Mouse (Mus musculus): ENCODE measurements around the gene Cryba1.

The Cryba1 gene

DNA sequence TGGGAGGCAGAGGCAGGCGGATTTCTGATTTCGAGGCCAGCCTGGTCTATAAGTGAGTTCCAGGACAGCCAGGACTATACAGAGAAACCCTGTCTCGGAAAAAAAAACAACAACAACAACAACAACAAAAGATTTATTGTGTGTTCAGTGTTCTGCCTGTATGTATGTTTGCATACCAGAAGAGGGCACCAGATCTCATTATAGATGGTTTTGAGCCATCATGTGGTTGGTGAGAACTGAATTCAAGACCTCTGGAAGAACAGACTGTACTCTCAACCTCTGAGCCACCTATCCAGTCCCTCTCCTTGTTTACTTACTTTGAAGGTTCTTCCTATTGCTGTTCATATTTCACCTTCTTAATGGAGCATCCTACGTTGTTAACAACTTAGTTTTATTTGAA is 3.7 kb downstream of the Cryba1 start:
- in situ Hi-C loops (cut with MboI, MseI), result no loop called here

DNA sequence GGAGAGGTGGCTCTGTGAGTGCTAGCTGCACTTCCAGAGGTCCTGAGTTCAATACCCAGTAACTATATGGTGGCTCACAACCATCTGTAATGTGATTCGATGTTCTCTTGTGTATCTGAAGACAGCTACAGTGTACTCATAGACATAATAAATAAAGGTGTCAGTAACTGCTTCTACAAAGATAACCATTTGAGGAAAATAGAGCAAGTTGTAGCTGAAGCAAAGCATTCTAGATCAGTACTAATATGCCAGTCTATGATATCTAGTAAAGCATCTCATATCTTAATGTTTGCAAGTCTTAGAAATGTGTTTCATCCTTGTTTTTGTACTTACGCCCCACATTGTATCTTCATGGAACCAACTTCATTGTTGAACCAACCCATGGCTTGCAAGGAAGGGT is 6.0 kb downstream of the Cryba1 start:
- in situ Hi-C loops (cut with MboI, MseI), result no loop called here

DNA sequence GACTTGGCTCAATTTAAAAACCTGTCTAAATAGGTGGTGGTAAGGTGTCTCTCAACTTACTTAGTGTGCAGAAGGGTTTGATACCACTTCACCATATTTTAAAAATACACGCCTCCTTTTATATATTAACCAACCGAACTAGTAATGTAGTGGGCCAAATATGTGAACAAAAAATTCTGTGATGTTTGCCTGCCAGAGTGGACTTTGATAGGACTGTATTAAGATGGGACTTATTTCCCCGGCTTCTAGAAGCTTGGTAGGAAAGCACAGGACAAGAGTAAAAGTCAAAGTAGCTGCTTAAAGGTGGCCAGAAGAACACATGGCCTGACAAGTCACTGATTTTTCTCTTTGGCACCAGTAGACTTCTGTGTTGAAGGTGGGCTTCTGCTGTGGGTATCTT is 11.3 kb downstream of the Cryba1 start:
- in situ Hi-C loops (cut with MboI, MseI), result no loop called here

DNA sequence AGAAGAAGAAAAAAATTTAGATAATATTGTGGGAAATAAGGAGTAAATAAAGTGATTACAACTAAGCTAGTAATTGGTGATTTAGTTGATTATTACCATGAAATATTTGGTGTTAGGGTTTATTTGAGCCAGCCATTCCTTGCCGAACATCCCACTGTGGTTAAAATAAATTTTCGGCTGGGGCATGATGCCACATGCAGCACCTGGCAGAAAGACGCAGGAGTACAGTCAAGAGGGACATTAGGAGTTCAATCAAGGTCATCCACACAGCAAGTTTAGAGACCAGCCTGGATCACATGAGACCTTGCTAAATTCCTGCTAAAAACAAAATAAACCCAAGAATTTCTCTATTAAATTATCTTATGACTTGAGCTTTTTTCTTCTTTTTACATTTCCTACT is 16.0 kb downstream of the Cryba1 start:
- in situ Hi-C loops (cut with MboI, MseI), result no loop called here

DNA sequence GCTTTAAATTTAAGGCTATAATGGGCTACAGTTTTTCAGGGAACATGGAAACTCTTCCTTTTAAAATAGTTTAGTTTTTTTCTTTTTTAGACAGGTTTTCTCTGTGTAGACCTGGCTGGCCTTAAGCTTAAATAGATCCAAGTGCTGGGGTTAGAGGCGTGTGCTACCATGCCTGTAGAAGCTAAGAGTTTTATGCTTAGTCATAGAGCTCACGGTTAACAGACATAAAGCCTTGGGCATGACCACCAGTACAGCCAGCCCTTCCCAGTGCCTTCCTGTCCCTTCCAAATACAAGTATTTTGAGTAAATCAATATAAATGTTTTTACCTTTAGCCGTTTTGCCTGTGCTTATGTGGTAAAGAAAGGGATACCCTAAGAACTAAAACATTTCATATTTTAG is 19.2 kb downstream of the Cryba1 start:
- in situ Hi-C loops (cut with MboI, MseI), result no loop called here

DNA sequence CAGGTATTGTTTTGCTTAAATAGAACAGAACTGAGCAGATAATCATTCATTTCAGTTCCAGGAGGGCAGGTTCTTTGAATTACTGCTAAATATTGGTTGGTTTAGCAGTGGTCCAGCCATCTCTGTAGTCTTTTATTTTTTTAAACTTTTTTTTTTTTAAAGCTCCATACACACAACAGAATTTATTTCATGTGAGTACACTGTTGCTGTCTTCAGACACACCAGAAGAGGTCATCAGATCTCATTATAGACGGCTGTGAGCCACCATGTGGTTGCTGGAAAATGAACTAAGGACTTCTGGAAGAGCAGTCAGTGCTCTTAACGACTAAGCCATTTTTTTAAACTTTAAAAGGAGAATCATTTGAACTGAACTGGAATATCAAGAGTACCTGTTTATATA is 27.9 kb downstream of the Cryba1 start:
- in situ Hi-C loops (cut with MboI, MseI), result no loop called here

DNA sequence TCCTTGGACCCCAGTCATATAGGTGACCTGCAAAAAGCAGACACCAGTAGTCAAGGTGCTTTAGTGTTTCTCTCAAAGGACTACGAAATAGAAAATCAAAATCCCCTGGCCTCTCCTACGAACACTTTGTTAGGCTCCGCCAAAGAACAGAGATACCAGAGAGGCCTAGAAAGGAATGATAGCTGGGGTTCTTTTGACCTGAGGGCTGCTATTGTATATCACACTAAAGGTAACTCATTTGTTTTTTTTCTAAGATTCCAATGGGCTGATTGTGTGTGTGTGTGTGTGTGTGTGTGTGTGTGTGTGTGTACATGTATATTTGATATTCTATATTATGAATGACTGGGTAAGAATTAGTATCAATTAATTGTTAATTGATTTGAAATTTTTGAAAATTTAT is 32.1 kb downstream of the Cryba1 start:
- in situ Hi-C loops (cut with MboI, MseI), result no loop called here

DNA sequence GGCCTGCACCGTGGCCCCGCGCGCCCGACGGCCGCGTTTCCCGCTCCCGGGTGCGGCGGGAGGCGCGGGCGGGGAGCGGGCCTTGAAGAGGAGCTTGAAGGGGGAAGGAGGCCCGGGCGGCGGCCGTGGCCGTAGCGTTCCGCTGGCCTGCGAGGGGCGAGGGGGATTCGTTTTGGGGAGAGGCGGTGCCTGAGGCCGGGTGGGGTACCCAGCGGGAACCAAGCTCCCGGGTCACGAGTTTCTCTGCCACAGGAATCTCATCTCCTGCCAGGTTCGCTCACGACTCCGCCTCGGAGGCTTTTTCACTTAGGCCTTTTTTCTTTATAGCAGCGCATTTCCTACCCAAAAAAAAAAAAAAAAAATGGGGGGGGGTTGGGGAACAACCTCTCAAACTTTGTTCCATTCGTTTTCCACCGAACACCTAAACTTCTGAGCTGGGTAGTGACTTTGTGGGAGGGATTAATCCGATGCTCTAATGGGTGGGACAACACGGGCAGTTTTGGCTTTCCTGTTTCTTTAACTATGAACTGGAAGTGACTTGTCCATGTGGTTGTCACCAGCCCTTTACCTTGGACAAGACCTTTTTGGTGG is 37.4 kb downstream of the Cryba1 start:
- in situ Hi-C loops (cut with MboI, MseI), result no loop called here

DNA sequence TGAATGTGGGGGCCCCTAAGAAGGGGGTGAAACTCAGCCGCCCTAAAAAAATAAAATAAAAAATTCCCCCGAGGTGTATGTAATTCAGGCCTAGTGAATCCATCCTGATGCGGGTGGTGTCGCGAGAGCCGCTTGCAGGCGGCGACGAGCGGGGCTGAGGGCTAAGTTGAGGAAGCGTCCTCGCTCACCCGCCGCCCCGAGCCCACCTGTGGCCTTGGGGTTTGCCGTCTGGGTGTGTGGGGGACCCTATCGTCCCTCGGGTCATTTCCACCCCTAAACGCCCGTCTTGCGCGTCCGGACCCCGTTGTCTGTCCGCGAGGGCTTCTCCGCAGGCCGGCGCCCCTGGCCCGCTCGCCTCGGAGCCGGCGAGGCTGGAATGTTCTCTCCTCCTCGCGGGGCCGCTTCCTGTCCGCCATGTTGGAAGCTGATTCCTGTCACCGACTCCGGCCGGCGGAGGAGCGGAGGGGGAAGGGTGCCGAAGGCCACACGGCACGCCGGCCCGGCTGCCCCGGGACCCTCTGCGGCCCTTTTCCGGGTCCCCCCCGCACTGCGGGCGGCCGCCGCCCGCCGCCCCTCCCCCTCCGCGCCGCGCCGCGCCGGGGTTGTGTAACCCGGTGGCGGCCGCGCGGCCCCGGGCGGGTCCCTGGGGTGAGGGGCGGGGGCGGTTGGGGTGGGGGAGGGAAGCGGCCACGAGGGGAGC is 38.1 kb downstream of the Cryba1 start:
- in situ Hi-C loops (cut with MboI, MseI), result no loop called here

DNA sequence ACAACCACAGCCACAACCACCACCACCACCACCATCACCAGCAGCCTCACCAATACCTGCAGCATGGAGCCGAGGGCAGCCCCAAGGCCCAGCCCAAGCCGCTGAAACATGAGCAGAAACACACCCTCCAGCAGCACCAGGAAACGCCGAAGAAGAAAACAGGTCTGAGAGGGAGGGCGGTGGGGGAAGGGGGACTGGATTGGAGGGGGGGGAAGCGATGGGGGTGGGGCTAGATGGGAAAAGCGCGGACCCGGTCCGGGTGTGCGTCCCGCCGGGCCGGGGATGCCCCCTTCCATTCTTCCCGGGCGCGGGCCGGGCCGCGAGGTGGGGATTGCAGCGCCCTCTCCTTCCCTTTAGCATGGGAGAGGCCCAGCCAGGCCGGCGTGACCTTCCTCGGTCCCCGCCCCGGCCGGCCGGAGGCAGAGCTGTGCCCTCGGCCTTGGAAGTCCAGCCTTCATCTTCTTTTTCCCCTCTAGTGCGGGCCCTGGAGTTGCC is 38.7 kb downstream of the Cryba1 start:
- in situ Hi-C loops (cut with MboI, MseI), result no loop called here

DNA sequence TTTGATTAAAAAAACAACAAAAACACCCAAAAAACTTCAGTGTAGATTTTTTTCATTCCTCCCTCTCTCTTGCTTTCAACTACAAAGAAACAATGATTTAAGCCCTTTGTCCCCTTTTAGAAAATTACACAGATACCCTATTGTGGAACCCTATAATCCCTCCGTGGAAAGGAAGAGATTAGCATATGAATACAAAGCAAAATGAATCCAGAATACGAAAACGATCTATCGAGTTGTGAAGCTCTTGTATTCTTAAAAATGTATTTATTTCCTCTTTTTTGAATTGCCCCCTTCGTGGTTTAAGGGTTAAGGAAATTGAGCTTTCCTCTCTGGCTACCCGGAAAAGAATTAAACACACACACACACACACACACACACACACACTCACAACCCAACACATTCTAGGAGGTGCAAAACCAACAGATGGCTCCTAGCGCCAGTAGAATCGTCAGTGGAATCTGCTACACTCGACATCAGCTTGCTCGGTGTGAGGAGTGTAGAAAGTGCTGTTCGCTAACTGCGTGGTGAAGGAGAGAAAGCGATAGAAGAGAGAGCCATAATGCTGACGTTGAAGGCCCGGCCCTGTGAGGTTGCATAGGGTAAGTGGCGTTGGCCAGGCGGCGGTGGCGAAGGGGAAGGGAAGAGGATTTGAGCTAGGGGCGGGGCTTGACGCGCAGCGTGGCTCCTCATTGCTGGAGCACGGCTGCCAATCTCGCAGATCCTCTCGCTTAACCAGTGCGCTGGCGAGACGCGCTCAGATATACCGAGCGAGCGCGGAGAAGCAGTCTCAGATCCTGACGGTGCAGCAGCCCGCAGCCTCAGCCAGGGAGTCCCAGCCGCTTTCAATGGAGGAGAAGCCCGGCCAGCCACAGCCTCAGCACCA is 39.5 kb downstream of the Cryba1 start, which contains the start of gene Nufip2:
Gene Nufip2 (plus strand): TSS at position 773 of the 883 bp plus-strand sequence.
- in situ Hi-C loops (cut with MboI, MseI), result no loop called here

DNA sequence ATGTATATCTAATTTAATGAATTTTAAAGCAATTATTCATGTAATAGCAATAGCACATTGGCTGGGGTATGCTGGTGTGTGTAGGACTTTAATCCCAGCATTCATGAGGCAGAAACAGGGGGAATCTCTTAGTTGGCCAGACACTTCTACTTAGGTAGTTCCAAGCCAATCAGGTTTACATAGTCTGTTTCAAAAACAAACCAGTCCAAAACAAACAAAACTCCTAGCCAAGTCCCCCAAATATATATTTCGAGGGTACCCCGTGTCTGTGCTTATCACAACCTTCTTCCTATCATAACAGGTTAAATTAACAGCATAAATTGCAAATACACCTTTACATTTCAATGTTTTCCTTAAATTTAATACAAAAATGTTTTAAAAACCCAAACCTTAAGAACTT is 40.2 kb downstream of the Cryba1 start:
- in situ Hi-C loops (cut with MboI, MseI), result no loop called here

DNA sequence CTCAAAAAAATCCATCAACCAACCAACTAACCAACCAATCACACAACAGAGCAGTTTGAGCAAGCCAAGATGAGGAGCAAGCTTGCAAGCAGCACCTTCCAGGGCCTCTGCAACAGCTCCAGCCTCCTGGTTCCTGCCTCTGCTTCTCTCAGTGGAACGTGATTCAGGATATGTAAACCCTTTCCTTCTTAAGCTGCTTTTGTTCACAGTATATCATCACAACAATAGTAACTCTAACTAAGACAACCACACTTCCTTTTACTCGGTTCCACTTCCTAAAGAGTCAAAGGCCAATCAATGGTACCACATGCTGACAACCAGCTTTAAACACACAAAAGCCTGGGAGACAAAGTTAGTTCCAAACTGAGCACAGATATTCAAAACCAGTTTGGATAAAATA is 45.1 kb downstream of the Cryba1 start:
- in situ Hi-C loops (cut with MboI, MseI), result no loop called here

DNA sequence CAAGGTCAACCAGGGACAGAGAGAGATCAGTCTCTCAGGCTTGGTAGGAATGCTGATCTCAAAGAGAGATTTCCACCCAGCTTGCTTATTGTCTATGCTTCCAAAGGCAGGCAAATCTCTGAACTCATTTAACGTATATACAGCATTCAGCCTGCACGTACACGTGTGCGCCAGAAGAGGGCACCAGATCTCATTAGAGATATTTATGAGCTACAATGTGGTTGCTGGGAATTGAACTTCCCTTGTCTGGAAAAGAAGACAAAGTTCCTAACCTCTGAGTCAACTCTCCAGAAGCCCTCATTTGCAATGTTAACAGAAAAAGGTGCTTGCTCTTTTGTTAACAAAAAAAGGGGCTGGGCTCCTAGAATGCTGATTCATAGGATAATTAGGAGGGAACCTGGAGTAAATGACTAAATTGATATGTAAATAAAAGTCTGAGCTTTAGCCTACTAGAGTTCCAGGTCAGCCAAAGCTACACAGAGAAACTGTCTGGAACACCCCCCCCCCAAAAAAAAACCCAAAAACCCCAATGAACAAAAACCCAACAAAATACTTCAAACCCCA is 51.6 kb downstream of the Cryba1 start:
- in situ Hi-C loops (cut with MboI, MseI), result no loop called here

DNA sequence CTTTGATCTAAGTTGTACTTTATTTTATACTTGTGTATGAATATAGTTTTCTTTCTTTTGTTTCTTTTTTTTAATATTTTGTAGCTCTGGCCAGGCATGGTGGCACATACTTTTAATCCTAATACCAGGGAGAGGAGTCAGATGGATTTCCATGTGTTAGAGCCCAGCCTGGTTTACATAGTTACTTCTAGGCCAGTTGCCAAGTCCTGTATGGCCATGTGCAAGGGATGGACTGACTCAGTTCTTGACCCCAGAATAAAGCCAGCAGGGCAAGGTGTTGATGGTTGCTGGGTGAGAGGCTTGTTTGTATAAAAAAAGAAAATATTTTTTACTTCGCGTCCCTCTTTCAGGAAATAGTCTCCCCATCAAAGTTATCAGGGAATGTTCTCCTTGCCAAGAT is 52.3 kb downstream of the Cryba1 start:
- in situ Hi-C loops (cut with MboI, MseI), result no loop called here
